Mouse (Mus musculus) cortical plate, adult 2 months (tissue): ENCODE results near the gene Wdr19.

Experiments
- CTCF ChIP-seq: fragments of 200-500 bp; IDR thresholded peaks from 2 replicates; pipeline ENCODE4 v1.5.1; 2011; ENCODE audit warnings: mild to moderate bottlenecking, control low read depth, low read length; ENCODE audit not compliant: insufficient read depth; ENCODE audit errors: extremely low read depth
- POLR2A ChIP-seq: fragments of 200-500 bp; IDR thresholded peaks from 2 replicates; pipeline ENCODE4 v1.6.1; 2011; ENCODE audit warnings: mild to moderate bottlenecking, low read length, control low read depth; ENCODE audit not compliant: insufficient read depth; ENCODE audit errors: extremely low read depth

GRCm38 (mm10) chr5:65298167-65298950 lies 98.9 kb downstream of the Wdr19 start:
- TF ChIP-seq CTCF (no peak), POLR2A (no peak)
